15 mouse cellular contexts compared by ENCODE assay signal in the genomic region with DNA sequence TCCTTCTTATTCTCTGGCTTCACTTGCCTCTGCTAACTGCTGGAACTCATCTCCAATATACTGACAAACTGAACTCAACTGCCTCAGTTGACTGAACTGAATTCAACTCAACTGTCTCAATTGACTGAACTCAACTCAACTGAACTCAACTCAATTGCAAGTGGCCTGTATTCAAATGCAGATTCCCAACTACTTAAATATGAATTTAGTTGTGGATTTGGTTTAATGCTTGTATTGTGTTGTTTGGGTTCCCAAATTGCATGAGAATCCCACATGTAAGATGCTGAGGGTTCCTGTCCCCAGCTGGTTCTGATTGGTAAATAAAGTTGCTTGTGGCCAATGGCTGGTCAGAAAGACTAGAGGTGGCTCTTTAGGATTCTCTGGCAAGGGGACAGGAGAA.
"Had no signal": no experiment of that assay in that cellular context is flagged by ENCODE, and none has a peak within 500 bp of the region (broad histone marks: within the 10 kb centered on the region; RNA-seq: fewer than 3 reads in every experiment).

No protein-coding gene starts in this region.

- DNase-seq: gastrocnemius, postnatal 14 days; gastrocnemius, postnatal 36 days; heart, adult 18-20 months; heart, postnatal 10 days; kidney, adult 11 months; kidney, adult 2 months; kidney, adult 9 months; kidney, postnatal 14 days; kidney, postnatal 36 days; layer of hippocampus, adult 9-11 months; layer of hippocampus, postnatal 36 days; left cerebral cortex, postnatal 4 days had no signal

- ATAC-seq: hindbrain, postnatal 0 days; intestine, embryonic 16.5 days; liver, embryonic 12.5 days had no signal
